Mouse (Mus musculus) left cerebral cortex, postnatal 10 days (tissue): ENCODE results near the gene 1700030J22Rik. TPM values are rescaled to one million over a fixed set of nuclear protein-coding genes. Genes with fewer than 3 reads are reported as not detected.
A peak's percentile ranks its signal among the peaks of the same experiment; 100 is the strongest.

Experiments
- DNase-seq, 2 experiments: peaks; one replicate each; pipeline ENCODE4 v3.0.0; 2021 to 2022; ENCODE audit warnings: low spot score in 2 of 2, mixed read lengths in 1 of 2; ENCODE audit errors: extremely low spot score in 1 of 2
- intact Hi-C: fragments of 180-260 bp; cut with DNase I; formaldehyde crosslinking; loops from one replicate; pipeline ENCODE4 v1.15.1; 2025
- total RNA-seq, 2 experiments: library from RNA; stranded (reverse); gene quantifications; 2 replicates each; pipeline ENCODE4 v1.2.3; 2021

The 1700030J22Rik gene
- total RNA-seq, 2 experiments from 2014 or later = 11.3 to 12.5 TPM

GRCm38 (mm10) chr8:116922060-116922757, 56.5 kb downstream of the 1700030J22Rik start:
- DNase-seq = no peak
- intact Hi-C loops = no loop called here

- intact Hi-C loops = no loop called here
- DNase-seq = peak; percentile 85 to 96
Observed at GRCm38 (mm10) chr8:116921337-116922059, 57.3 kb downstream of the 1700030J22Rik start, which contains the start of the genes Cmc2 and Cenpn. Gene Cmc2, minus strand, starts transcription at chr8:116921455. Gene Cenpn, plus strand, starts transcription at chr8:116921730.

- DNase-seq = no peak
- intact Hi-C loops = no loop called here
Observed at GRCm38 (mm10) chr8:116921005-116921336, 57.8 kb downstream of the 1700030J22Rik start.

Other genes starting within 250 kb of the 1700030J22Rik start
- 10 to 100 TPM; 18.5 to 18.9 TPM for gene Cdyl2, start 246.0 kb downstream of the 1700030J22Rik start, total RNA-seq
- 10 to 100 TPM in 1 of 2 experiments, 1 to 10 TPM in 1; 10.0 to 11.3 TPM for gene Cmc2, start 57.5 kb downstream of the 1700030J22Rik start, total RNA-seq
- gene Cenpn, start 57.2 kb downstream of the 1700030J22Rik start, total RNA-seq = 1 to 10 TPM; 2.3 to 3.3 TPM
- 10 to 100 TPM; 32.4 to 34.1 TPM for gene Atmin, start 35.6 kb downstream of the 1700030J22Rik start, total RNA-seq
- gene Gcsh, start 14.6 kb upstream of the 1700030J22Rik start, total RNA-seq = 10 to 100 TPM; 43.3 to 43.7 TPM
- gene Pkd1l2, start 103.5 kb upstream of the 1700030J22Rik start, total RNA-seq = not detected
- not detected for gene Bco1, start 116.9 kb upstream of the 1700030J22Rik start, total RNA-seq
- 10 to 100 TPM; 22.7 to 27.0 TPM for gene Gan, start 179.2 kb upstream of the 1700030J22Rik start, total RNA-seq